Mouse (Mus musculus) small intestine, adult 2 months (tissue): ENCODE results near the gene Hsf2bp. TPM values are rescaled to one million over a fixed set of nuclear protein-coding genes. Genes with fewer than 3 reads are reported as not detected.
"Not testable (repeated sequence)": the region's sequence is repeated elsewhere in the genome, so short reads cannot be mapped to it uniquely, and the experiment has no call there.

Source experiments
- H3K27ac ChIP-seq: fragments of 200-500 bp; 2 replicates; pipeline ENCODE4 v1.5.1; 2012; ENCODE audit warnings: low read depth, low read length, control low read depth, inconsistent platforms; ENCODE audit not compliant: insufficient read depth
- H3K27me3 ChIP-seq: fragments of 200-500 bp; 2 replicates; pipeline ENCODE4 v1.6.1; 2012; ENCODE audit warnings: mild to moderate bottlenecking, moderate library complexity, low read length, inconsistent platforms; ENCODE audit not compliant: control insufficient read depth, insufficient read depth
- H3K36me3 ChIP-seq: fragments of 200-500 bp; 2 replicates; pipeline ENCODE4 v1.6.1; 2012; ENCODE audit warnings: mild to moderate bottlenecking, low read length, control low read depth, inconsistent platforms; ENCODE audit not compliant: control insufficient read depth, insufficient read depth
- H3K4me1 ChIP-seq: fragments of 200-500 bp; 2 replicates; pipeline ENCODE4 v1.6.1; 2012; ENCODE audit warnings: low read length, inconsistent platforms, mixed read lengths; ENCODE audit not compliant: control insufficient read depth, insufficient read depth, insufficient read length
- H3K4me3 ChIP-seq: fragments of 200-500 bp; 2 replicates; pipeline ENCODE4 v1.5.1; 2012; ENCODE audit warnings: low read depth, mild to moderate bottlenecking, control low read depth, inconsistent platforms, low read length, moderate library complexity
- CTCF ChIP-seq: fragments of 200-500 bp; IDR thresholded peaks from 2 replicates; pipeline ENCODE4 v1.5.1; 2012; ENCODE audit warnings: low read depth, mild to moderate bottlenecking, control low read depth, inconsistent platforms, low read length, moderate library complexity, mixed read lengths; ENCODE audit not compliant: insufficient replicate concordance, insufficient read length; ENCODE audit errors: extremely low read depth
- POLR2A ChIP-seq: fragments of 200-500 bp; IDR thresholded peaks from 2 replicates; pipeline ENCODE4 v1.6.1; 2012; ENCODE audit warnings: low read depth, mild to moderate bottlenecking, control low read depth, inconsistent platforms, low read length, moderate library complexity
- WGBS: fragments of 180-500 bp; shearing (Covaris S2); methylation state at CpG from one replicate; pipeline ENCODE4 v1.1.7; 2018; 5-methylcytosine and 5-hydroxymethylcytosine counted together
- polyA plus RNA-seq: library from polyadenylated mRNA; depleted of rRNA; stranded (reverse); fragments of >200 nt; gene quantifications from 2 replicates; pipeline ENCODE4 v1.2.3, GENCODE M21; 2012

The Hsf2bp gene
- polyA plus RNA-seq, 1 experiment, result 0.14 TPM

- no peak overlapping the region for H3K4me3 ChIP-seq
- H3K4me1 ChIP-seq, result no peaks in the 10 kb centered on the region
- no peak overlapping the region for H3K27ac ChIP-seq
- H3K36me3 ChIP-seq, result no peaks in the 10 kb centered on the region
- H3K27me3 ChIP-seq, result no peaks in the 10 kb centered on the region
- 48% methylated on average over 9 of the region's 9 CpGs for WGBS
- TF ChIP-seq CTCF, result peak; percentile 48; the same call in 1 of the 2 replicates
- no peak for TF ChIP-seq POLR2A
These were observed 31.4 kb upstream of the Hsf2bp start for GRCm38 (mm10) chr17:32067541-32067940.

GRCm38 (mm10) chr17:32064762-32065161 is 28.6 kb upstream of the Hsf2bp start:
- H3K27me3 ChIP-seq, H3K36me3 ChIP-seq, H3K4me1 ChIP-seq, H3K27ac ChIP-seq, H3K4me3 ChIP-seq: not testable (repeated sequence)
- WGBS, result 70% methylated on average over 8 of the region's 8 CpGs

GRCm38 (mm10) chr17:32063654-32064053 is 27.5 kb upstream of the Hsf2bp start:
- Histone ChIP-seq H3K27me3 (no peaks in the 10 kb centered on the region), H3K27ac (no peak overlapping the region), H3K36me3 (peaks cover 6% of the 10 kb centered on the region), H3K4me1 (no peaks in the 10 kb centered on the region), H3K4me3 (no peak overlapping the region)
- TF ChIP-seq POLR2A (no peak), CTCF (no peak)
- 78% methylated on average over 2 of the region's 2 CpGs for WGBS

GRCm38 (mm10) chr17:32061219-32061618 is 25.1 kb upstream of the Hsf2bp start:
- Histone ChIP-seq H3K36me3 (peaks cover 20% of the 10 kb centered on the region), H3K4me3 (no peak overlapping the region)

GRCm38 (mm10) chr17:32059084-32059483 is 22.9 kb upstream of the Hsf2bp start:
- no peaks in the 10 kb centered on the region for H3K27me3 ChIP-seq
- no peaks in the 10 kb centered on the region for H3K4me1 ChIP-seq
- H3K4me3 ChIP-seq, result no peak overlapping the region
- TF ChIP-seq CTCF, result no peak
- TF ChIP-seq POLR2A, result no peak
- no peak overlapping the region for H3K27ac ChIP-seq
- 97% methylated on average over 2 of the region's 2 CpGs for WGBS
- peaks cover 22% of the 10 kb centered on the region for H3K36me3 ChIP-seq

More at GRCm38 (mm10) chr17:32061219-32061618, 25.1 kb upstream of the Hsf2bp start:
- H3K27me3 ChIP-seq, result no peaks in the 10 kb centered on the region
- no peak overlapping the region for H3K27ac ChIP-seq
- H3K4me1 ChIP-seq, result no peaks in the 10 kb centered on the region
- TF ChIP-seq POLR2A, result no peak
- TF ChIP-seq CTCF, result no peak
- WGBS, result 95% methylated on average over 14 of the region's 14 CpGs

- no peak for TF ChIP-seq POLR2A
- no peak for TF ChIP-seq CTCF
- no peaks in the 10 kb centered on the region for H3K27me3 ChIP-seq
- peaks cover 25% of the 10 kb centered on the region for H3K36me3 ChIP-seq
- no peaks in the 10 kb centered on the region for H3K4me1 ChIP-seq
- H3K4me3 ChIP-seq, result no peak overlapping the region
- H3K27ac ChIP-seq, result no peak overlapping the region
- 97% methylated on average over 2 of the region's 2 CpGs for WGBS
These were observed 21.7 kb upstream of the Hsf2bp start for GRCm38 (mm10) chr17:32057843-32058242.

GRCm38 (mm10) chr17:32053677-32054076 is 17.5 kb upstream of the Hsf2bp start:
- peak overlapping the region; percentile 37; the same call in 1 of the 2 replicates for H3K27ac ChIP-seq
- peaks cover 36% of the 10 kb centered on the region for H3K36me3 ChIP-seq
- H3K4me3 ChIP-seq, result no peak overlapping the region
- 80% methylated on average over 5 of the region's 5 CpGs for WGBS
- H3K27me3 ChIP-seq, result no peaks in the 10 kb centered on the region
- TF ChIP-seq CTCF (no peak), POLR2A (no peak)
- no peaks in the 10 kb centered on the region for H3K4me1 ChIP-seq
